Mouse (Mus musculus): Measurements from ENCODE around the gene Kif3a. TPM values are rescaled to one million over a fixed set of nuclear protein-coding genes. Genes with fewer than 3 reads are reported as not detected.
"Not testable (repeated sequence)": the region's sequence is repeated elsewhere in the genome, so short reads cannot be mapped to it uniquely, and the experiment has no call there.

Gene Kif3a
- polyA plus RNA-seq, 1 experiment from 2014 or later: 223 TPM

GRCm38 (mm10) chr11:53529253-53529557 is 38.0 kb upstream of the Kif3a start:
- Histone ChIP-seq H3K79me2 (ENCODE audit: inconsistent target) (peaks cover 74% of the 10 kb centered on the region), H3K4me3 (ENCODE audit: inconsistent target) (no peak overlapping the region), H3K36me3 (ENCODE audit: inconsistent target) (peaks cover 10% of the 10 kb centered on the region), H3K27ac (no peak overlapping the region)
- 51% methylated on average over 6 of the region's 6 CpGs for WGBS (ENCODE audit: missing documents)

GRCm38 (mm10) chr11:53530001-53530400 is 37.2 kb upstream of the Kif3a start:
- peaks cover 66% of the 10 kb centered on the region for H3K79me2 ChIP-seq (ENCODE audit: inconsistent target)
- H3K4me3 ChIP-seq (ENCODE audit: inconsistent target): no peak overlapping the region
- 99% methylated on average over 8 of the region's 9 CpGs for WGBS (ENCODE audit: missing documents)
- peaks cover 18% of the 10 kb centered on the region for H3K36me3 ChIP-seq (ENCODE audit: inconsistent target)
- no peak overlapping the region for H3K27ac ChIP-seq

GRCm38 (mm10) chr11:53531578-53532230 is 35.5 kb upstream of the Kif3a start:
- Histone ChIP-seq H3K27ac (peak overlapping the region; percentile 93), H3K4me3 (ENCODE audit: inconsistent target) (no peak overlapping the region), H3K36me3 (ENCODE audit: inconsistent target) (peaks cover 35% of the 10 kb centered on the region), H3K79me2 (ENCODE audit: inconsistent target) (peaks cover 49% of the 10 kb centered on the region)
- WGBS (ENCODE audit: missing documents): 86% methylated on average over 10 of the region's 10 CpGs

- H3K79me2 ChIP-seq (ENCODE audit: inconsistent target): peaks cover 44% of the 10 kb centered on the region
- WGBS (ENCODE audit: missing documents): 0% methylated on average over 1 of the region's 1 CpGs
- peak overlapping the region; percentile 93 for H3K27ac ChIP-seq
- H3K4me3 ChIP-seq (ENCODE audit: inconsistent target): no peak overlapping the region
- peaks cover 41% of the 10 kb centered on the region for H3K36me3 ChIP-seq (ENCODE audit: inconsistent target)
Measured at GRCm38 (mm10) chr11:53532231-53532620, 35.0 kb upstream of the Kif3a start.

GRCm38 (mm10) chr11:53539002-53539491 is 28.1 kb upstream of the Kif3a start:
- 83% methylated on average over 15 of the region's 15 CpGs for WGBS (ENCODE audit: missing documents)
- Histone ChIP-seq H3K36me3 (ENCODE audit: inconsistent target) (peaks cover 76% of the 10 kb centered on the region), H3K79me2 (ENCODE audit: inconsistent target) (no peaks in the 10 kb centered on the region)

GRCm38 (mm10) chr11:53540394-53540793 is 26.8 kb upstream of the Kif3a start:
- WGBS (ENCODE audit: missing documents): 95% methylated on average over 3 of the region's 3 CpGs
- H3K36me3 ChIP-seq (ENCODE audit: inconsistent target): peaks cover 66% of the 10 kb centered on the region

More at GRCm38 (mm10) chr11:53539002-53539491, 28.1 kb upstream of the Kif3a start:
- H3K4me3 ChIP-seq (ENCODE audit: inconsistent target): no peak overlapping the region
- H3K27ac ChIP-seq: no peak overlapping the region

GRCm38 (mm10) chr11:53541222-53541621 is 26.0 kb upstream of the Kif3a start:
- Histone ChIP-seq H3K27ac (no peak overlapping the region), H3K36me3 (ENCODE audit: inconsistent target) (peaks cover 57% of the 10 kb centered on the region), H3K4me3 (ENCODE audit: inconsistent target) (no peak overlapping the region), H3K79me2 (ENCODE audit: inconsistent target) (no peaks in the 10 kb centered on the region)
- WGBS (ENCODE audit: missing documents): 100% methylated on average over 8 of the region's 11 CpGs

More at GRCm38 (mm10) chr11:53540394-53540793, 26.8 kb upstream of the Kif3a start:
- Histone ChIP-seq H3K79me2 (ENCODE audit: inconsistent target) (no peaks in the 10 kb centered on the region), H3K4me3 (ENCODE audit: inconsistent target) (no peak overlapping the region), H3K27ac (no peak overlapping the region)

GRCm38 (mm10) chr11:53543021-53543420 is 24.2 kb upstream of the Kif3a start:
- no peak overlapping the region for H3K27ac ChIP-seq
- H3K79me2 ChIP-seq (ENCODE audit: inconsistent target): no peaks in the 10 kb centered on the region
- 89% methylated on average over 7 of the region's 7 CpGs for WGBS (ENCODE audit: missing documents)
- H3K36me3 ChIP-seq (ENCODE audit: inconsistent target): peaks cover 42% of the 10 kb centered on the region
- no peak overlapping the region for H3K4me3 ChIP-seq (ENCODE audit: inconsistent target)

- WGBS (ENCODE audit: missing documents): 86% methylated on average over 6 of the region's 6 CpGs
- peaks cover 19% of the 10 kb centered on the region for H3K36me3 ChIP-seq (ENCODE audit: inconsistent target)
- no peak overlapping the region for H3K4me3 ChIP-seq (ENCODE audit: inconsistent target)
- no peak overlapping the region for H3K27ac ChIP-seq
- H3K79me2 ChIP-seq (ENCODE audit: inconsistent target): no peaks in the 10 kb centered on the region
Measured at GRCm38 (mm10) chr11:53546271-53546670, 20.9 kb upstream of the Kif3a start.

GRCm38 (mm10) chr11:53547566-53547965 is 19.6 kb upstream of the Kif3a start:
- peaks cover 6% of the 10 kb centered on the region; the same call in 1 of the 2 replicates for H3K36me3 ChIP-seq (ENCODE audit: inconsistent target)
- no peaks in the 10 kb centered on the region for H3K79me2 ChIP-seq (ENCODE audit: inconsistent target)
- 92% methylated on average over 6 of the region's 6 CpGs for WGBS (ENCODE audit: missing documents)
- H3K4me3 ChIP-seq (ENCODE audit: inconsistent target): no peak overlapping the region
- H3K27ac ChIP-seq: no peak overlapping the region

- Histone ChIP-seq H3K36me3 (ENCODE audit: inconsistent target) (peaks cover 5% of the 10 kb centered on the region; the same call in 1 of the 2 replicates), H3K27ac (no peak overlapping the region), H3K79me2 (ENCODE audit: inconsistent target) (no peaks in the 10 kb centered on the region), H3K4me3 (ENCODE audit: inconsistent target) (no peak overlapping the region)
- WGBS (ENCODE audit: missing documents): 94% methylated on average over 19 of the region's 19 CpGs
Measured at GRCm38 (mm10) chr11:53548036-53548605, 19.1 kb upstream of the Kif3a start.

- H3K79me2 ChIP-seq (ENCODE audit: inconsistent target): no peaks in the 10 kb centered on the region
- H3K36me3 ChIP-seq (ENCODE audit: inconsistent target): no peaks in the 10 kb centered on the region
- H3K4me3 ChIP-seq (ENCODE audit: inconsistent target): no peak overlapping the region
- no peak overlapping the region for H3K27ac ChIP-seq
- WGBS (ENCODE audit: missing documents): 100% methylated on average over 1 of the region's 1 CpGs
Measured at GRCm38 (mm10) chr11:53550714-53551113, 16.5 kb upstream of the Kif3a start.

- H3K36me3 ChIP-seq (ENCODE audit: inconsistent target): no peaks in the 10 kb centered on the region
- no peaks in the 10 kb centered on the region for H3K79me2 ChIP-seq (ENCODE audit: inconsistent target)
- H3K27ac ChIP-seq: no peak overlapping the region
- H3K4me3 ChIP-seq (ENCODE audit: inconsistent target): no peak overlapping the region
- 16% methylated on average over 12 of the region's 12 CpGs for WGBS (ENCODE audit: missing documents)
Measured at GRCm38 (mm10) chr11:53551754-53552153, 15.4 kb upstream of the Kif3a start.

- not testable (repeated sequence) for H3K27ac ChIP-seq; H3K4me3 ChIP-seq (ENCODE audit: inconsistent target); H3K36me3 ChIP-seq (ENCODE audit: inconsistent target); H3K79me2 ChIP-seq (ENCODE audit: inconsistent target)
- WGBS (ENCODE audit: missing documents): no CpG with 5 or more reads among the region's 20 CpGs
Measured at GRCm38 (mm10) chr11:53556529-53556928, 10.7 kb upstream of the Kif3a start.

GRCm38 (mm10) chr11:53557992-53558391 is 9.2 kb upstream of the Kif3a start:
- no CpG with 5 or more reads among the region's 3 CpGs for WGBS (ENCODE audit: missing documents)
- H3K79me2 ChIP-seq (ENCODE audit: inconsistent target); H3K36me3 ChIP-seq (ENCODE audit: inconsistent target); H3K27ac ChIP-seq; H3K4me3 ChIP-seq (ENCODE audit: inconsistent target): not testable (repeated sequence)

All from macrophage (primary cell).